Mouse (Mus musculus): ENCODE measurements around the gene Rmdn3. TPM values are rescaled to one million over a fixed set of nuclear protein-coding genes. Genes with fewer than 3 reads are reported as not detected.

Gene Rmdn3
- polyA plus RNA-seq, 1 experiment, result 9.2 TPM

DNA sequence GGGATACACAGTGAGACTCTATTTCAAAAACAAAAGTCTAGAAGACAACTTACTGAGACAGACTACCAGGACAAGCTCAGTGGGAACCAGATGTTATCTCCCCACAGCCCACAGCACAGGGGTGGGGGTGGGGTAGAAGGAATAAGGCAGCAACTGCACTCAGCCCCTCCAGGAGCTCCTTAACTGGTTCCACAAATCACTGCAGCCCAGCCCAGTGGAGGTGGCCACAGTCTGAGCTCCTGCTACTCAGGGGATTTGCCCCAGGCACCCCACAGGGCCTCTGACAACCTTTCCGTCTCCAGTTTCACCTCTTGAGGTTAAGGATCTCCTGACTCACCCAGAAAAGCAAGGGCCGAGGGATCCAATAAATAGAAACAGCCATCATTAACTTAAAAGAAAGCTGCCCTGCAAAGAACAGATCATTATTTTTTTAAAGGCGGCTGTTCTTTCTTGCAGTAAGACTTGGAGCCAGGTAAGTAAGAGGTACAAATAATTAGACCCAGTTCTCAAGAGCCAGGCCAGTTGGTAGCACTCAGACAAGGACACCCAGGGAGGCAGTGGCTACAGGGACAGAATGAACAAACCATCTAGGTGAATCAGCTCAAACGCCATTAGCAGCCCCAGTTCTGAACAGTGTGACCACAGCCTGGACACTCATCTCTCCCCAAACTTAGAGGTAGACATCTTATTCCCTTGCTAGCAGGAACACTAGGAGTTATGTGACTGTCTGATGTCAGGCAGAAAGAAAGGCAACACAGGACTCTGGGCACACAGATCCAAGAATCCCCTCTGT is 39.7 kb upstream of the Rmdn3 start:
- no peaks in the 10 kb centered on the region for H3K36me3 ChIP-seq (ENCODE audit: control insufficient read depth, insufficient read depth, low read length)
- TF ChIP-seq CTCF (IDR thresholded peaks at IDR 0.05; ENCODE audit: control insufficient read depth, insufficient read depth, insufficient replicate concordance, low read depth, low read length) (no peak), POLR2A (IDR thresholded peaks at IDR 0.05; ENCODE audit: control insufficient read depth, low read depth, low read length) (no peak)
- H3K27ac ChIP-seq (ENCODE audit: control insufficient read depth, insufficient read depth, low read depth, low read length), result no peak overlapping the region
- no peaks in the 10 kb centered on the region for H3K27me3 ChIP-seq (ENCODE audit: control insufficient read depth, insufficient read depth, low read length)
- H3K4me1 ChIP-seq (ENCODE audit: control insufficient read depth, insufficient read depth, low read length), result no peaks in the 10 kb centered on the region
- no peak overlapping the region for H3K4me3 ChIP-seq (ENCODE audit: control insufficient read depth, low read depth, low read length)

GRCm38 (mm10) chr2:119194140-119194539 is 37.3 kb upstream of the Rmdn3 start:
- Histone ChIP-seq H3K27ac (ENCODE audit: control insufficient read depth, insufficient read depth, low read depth, low read length) (no peak overlapping the region), H3K27me3 (ENCODE audit: control insufficient read depth, insufficient read depth, low read length) (no peaks in the 10 kb centered on the region), H3K36me3 (ENCODE audit: control insufficient read depth, insufficient read depth, low read length) (no peaks in the 10 kb centered on the region), H3K4me3 (ENCODE audit: control insufficient read depth, low read depth, low read length) (no peak overlapping the region), H3K4me1 (ENCODE audit: control insufficient read depth, insufficient read depth, low read length) (peaks cover under 1% of the 10 kb centered on the region)
- TF ChIP-seq POLR2A (IDR thresholded peaks at IDR 0.05; ENCODE audit: control insufficient read depth, low read depth, low read length) (no peak), CTCF (IDR thresholded peaks at IDR 0.05; ENCODE audit: control insufficient read depth, insufficient read depth, insufficient replicate concordance, low read depth, low read length) (no peak)

GRCm38 (mm10) chr2:119190969-119191368 is 34.1 kb upstream of the Rmdn3 start:
- H3K36me3 ChIP-seq (ENCODE audit: control insufficient read depth, insufficient read depth, low read length), result no peaks in the 10 kb centered on the region; the same call in 1 of the 2 replicates
- TF ChIP-seq CTCF (IDR thresholded peaks at IDR 0.05; ENCODE audit: control insufficient read depth, insufficient read depth, insufficient replicate concordance, low read depth, low read length), result no peak
- no peak for TF ChIP-seq POLR2A (IDR thresholded peaks at IDR 0.05; ENCODE audit: control insufficient read depth, low read depth, low read length)
- H3K4me3 ChIP-seq (ENCODE audit: control insufficient read depth, low read depth, low read length), result no peak overlapping the region
- no peaks in the 10 kb centered on the region for H3K27me3 ChIP-seq (ENCODE audit: control insufficient read depth, insufficient read depth, low read length)
- no peak overlapping the region for H3K27ac ChIP-seq (ENCODE audit: control insufficient read depth, insufficient read depth, low read depth, low read length)
- peaks cover 3% of the 10 kb centered on the region for H3K4me1 ChIP-seq (ENCODE audit: control insufficient read depth, insufficient read depth, low read length)

DNA sequence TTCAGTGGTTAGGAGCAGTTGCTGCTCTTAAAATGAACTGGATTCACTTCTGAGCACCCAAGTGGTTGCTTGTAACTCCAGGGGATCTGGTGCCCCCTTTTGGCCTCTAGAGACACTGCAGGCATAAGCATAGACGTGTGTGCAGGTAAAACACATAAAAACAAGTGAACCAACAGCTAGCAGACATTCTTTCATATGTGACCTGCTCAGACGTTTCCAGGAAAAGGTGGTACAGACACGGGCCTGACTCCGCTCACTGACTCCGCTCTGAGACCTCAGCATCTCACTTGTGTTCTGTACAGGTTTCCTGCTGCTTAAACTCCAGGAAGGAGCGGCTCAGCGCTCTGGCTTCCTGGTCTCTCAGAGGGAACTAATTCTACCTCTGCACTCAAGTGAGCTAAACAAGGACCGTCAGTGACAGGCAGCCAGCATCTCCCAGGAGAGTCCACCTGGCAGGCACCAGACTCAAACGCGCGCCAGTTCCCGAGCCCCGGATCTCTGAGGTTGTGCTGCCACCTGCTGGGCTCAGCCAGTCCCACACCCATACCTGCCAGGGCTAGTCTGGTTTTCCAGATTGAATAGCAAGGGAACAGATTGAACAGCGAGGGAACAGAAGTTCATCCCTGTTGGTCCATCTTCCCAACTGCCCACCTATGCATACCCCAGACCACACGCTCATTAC is 32.3 kb upstream of the Rmdn3 start:
- Histone ChIP-seq H3K4me3 (ENCODE audit: control insufficient read depth, low read depth, low read length) (peak overlapping the region; percentile 67), H3K27me3 (ENCODE audit: control insufficient read depth, insufficient read depth, low read length) (no peaks in the 10 kb centered on the region), H3K4me1 (ENCODE audit: control insufficient read depth, insufficient read depth, low read length) (peaks cover 3% of the 10 kb centered on the region), H3K36me3 (ENCODE audit: control insufficient read depth, insufficient read depth, low read length) (peaks cover 2% of the 10 kb centered on the region), H3K27ac (ENCODE audit: control insufficient read depth, insufficient read depth, low read depth, low read length) (no peak overlapping the region)
- peak; percentile 73 for TF ChIP-seq CTCF (IDR thresholded peaks at IDR 0.05; ENCODE audit: control insufficient read depth, insufficient read depth, insufficient replicate concordance, low read depth, low read length)
- TF ChIP-seq POLR2A (IDR thresholded peaks at IDR 0.05; ENCODE audit: control insufficient read depth, low read depth, low read length), result no peak

- Histone ChIP-seq H3K4me3 (ENCODE audit: control insufficient read depth, low read depth, low read length) (no peak overlapping the region), H3K27ac (ENCODE audit: control insufficient read depth, insufficient read depth, low read depth, low read length) (no peak overlapping the region), H3K4me1 (ENCODE audit: control insufficient read depth, insufficient read depth, low read length) (no peaks in the 10 kb centered on the region), H3K36me3 (ENCODE audit: control insufficient read depth, insufficient read depth, low read length) (peaks cover 3% of the 10 kb centered on the region), H3K27me3 (ENCODE audit: control insufficient read depth, insufficient read depth, low read length) (no peaks in the 10 kb centered on the region)
- no peak for TF ChIP-seq POLR2A (IDR thresholded peaks at IDR 0.05; ENCODE audit: control insufficient read depth, low read depth, low read length)
- TF ChIP-seq CTCF (IDR thresholded peaks at IDR 0.05; ENCODE audit: control insufficient read depth, insufficient read depth, insufficient replicate concordance, low read depth, low read length), result no peak
These were observed 26.1 kb upstream of the Rmdn3 start for GRCm38 (mm10) chr2:119182914-119183313.

- TF ChIP-seq CTCF (IDR thresholded peaks at IDR 0.05; ENCODE audit: control insufficient read depth, insufficient read depth, insufficient replicate concordance, low read depth, low read length) (no peak), POLR2A (IDR thresholded peaks at IDR 0.05; ENCODE audit: control insufficient read depth, low read depth, low read length) (no peak)
- Histone ChIP-seq H3K4me1 (ENCODE audit: control insufficient read depth, insufficient read depth, low read length) (no peaks in the 10 kb centered on the region), H3K27ac (ENCODE audit: control insufficient read depth, insufficient read depth, low read depth, low read length) (no peak overlapping the region)
These were observed 20.6 kb upstream of the Rmdn3 start for GRCm38 (mm10) chr2:119177384-119177939.

DNA sequence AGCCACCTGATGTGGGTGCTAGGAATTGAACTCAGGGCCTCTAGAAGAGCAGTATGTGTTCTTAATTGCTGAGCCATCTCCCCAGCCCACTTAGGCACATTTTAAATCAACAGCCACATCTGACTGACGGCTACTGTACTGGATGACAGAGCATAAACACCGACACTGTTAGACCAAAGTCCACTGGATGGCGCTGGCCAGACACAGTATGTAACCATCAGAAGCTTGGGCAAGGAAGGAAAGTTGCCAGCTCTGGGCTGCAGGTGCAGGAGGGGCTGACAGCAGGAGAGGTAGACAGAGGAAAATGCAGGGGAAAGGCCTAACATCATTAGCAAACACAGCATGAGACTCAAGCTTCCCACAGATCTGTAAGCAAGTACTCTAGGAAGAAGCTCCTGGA is 19.9 kb upstream of the Rmdn3 start:
- H3K27me3 ChIP-seq (ENCODE audit: control insufficient read depth, insufficient read depth, low read length), result no peaks in the 10 kb centered on the region
- TF ChIP-seq POLR2A (IDR thresholded peaks at IDR 0.05; ENCODE audit: control insufficient read depth, low read depth, low read length), result no peak
- TF ChIP-seq CTCF (IDR thresholded peaks at IDR 0.05; ENCODE audit: control insufficient read depth, insufficient read depth, insufficient replicate concordance, low read depth, low read length), result no peak
- no peak overlapping the region for H3K27ac ChIP-seq (ENCODE audit: control insufficient read depth, insufficient read depth, low read depth, low read length)
- no peak overlapping the region for H3K4me3 ChIP-seq (ENCODE audit: control insufficient read depth, low read depth, low read length)
- no peaks in the 10 kb centered on the region for H3K4me1 ChIP-seq (ENCODE audit: control insufficient read depth, insufficient read depth, low read length)
- peaks cover 2% of the 10 kb centered on the region for H3K36me3 ChIP-seq (ENCODE audit: control insufficient read depth, insufficient read depth, low read length)

More at GRCm38 (mm10) chr2:119177384-119177939, 20.6 kb upstream of the Rmdn3 start:
- Histone ChIP-seq H3K4me3 (ENCODE audit: control insufficient read depth, low read depth, low read length) (no peak overlapping the region), H3K27me3 (ENCODE audit: control insufficient read depth, insufficient read depth, low read length) (no peaks in the 10 kb centered on the region), H3K36me3 (ENCODE audit: control insufficient read depth, insufficient read depth, low read length) (peaks cover 2% of the 10 kb centered on the region)
